Mouse (Mus musculus) limb, embryonic 15.5 days (tissue): ENCODE data around the gene Adck1. TPM values are rescaled to one million over a fixed set of nuclear protein-coding genes. Genes with fewer than 3 reads are reported as not detected.

ENCODE experiments used
- polyA plus RNA-seq: library from polyadenylated mRNA; unstranded; fragments of >200 nt; fragmentation: Nextera tagmentation; extraction: Ambion mirVana; gene quantifications from 2 replicates; pipeline ENCODE4 v1.2.1, GENCODE M21; 2015

The Adck1 gene
- polyA plus RNA-seq, 1 experiment from 2014 or later = 18.7 TPM

Other genes starting within 250 kb of the Adck1 start
- gene Gm10436, start 178.4 kb upstream of the Adck1 start, polyA plus RNA-seq = not detected in 2 replicates
- gene Gm8332, start 110.5 kb upstream of the Adck1 start, polyA plus RNA-seq = not detected in 2 replicates
- not detected in 2 replicates for gene Gm5662, start 86.1 kb upstream of the Adck1 start, polyA plus RNA-seq
- gene Gm5039, start 36.5 kb upstream of the Adck1 start, polyA plus RNA-seq = not detected in 2 replicates